Comparison of ENCODE assay signal across 8 mouse cellular contexts in the genomic region with DNA sequence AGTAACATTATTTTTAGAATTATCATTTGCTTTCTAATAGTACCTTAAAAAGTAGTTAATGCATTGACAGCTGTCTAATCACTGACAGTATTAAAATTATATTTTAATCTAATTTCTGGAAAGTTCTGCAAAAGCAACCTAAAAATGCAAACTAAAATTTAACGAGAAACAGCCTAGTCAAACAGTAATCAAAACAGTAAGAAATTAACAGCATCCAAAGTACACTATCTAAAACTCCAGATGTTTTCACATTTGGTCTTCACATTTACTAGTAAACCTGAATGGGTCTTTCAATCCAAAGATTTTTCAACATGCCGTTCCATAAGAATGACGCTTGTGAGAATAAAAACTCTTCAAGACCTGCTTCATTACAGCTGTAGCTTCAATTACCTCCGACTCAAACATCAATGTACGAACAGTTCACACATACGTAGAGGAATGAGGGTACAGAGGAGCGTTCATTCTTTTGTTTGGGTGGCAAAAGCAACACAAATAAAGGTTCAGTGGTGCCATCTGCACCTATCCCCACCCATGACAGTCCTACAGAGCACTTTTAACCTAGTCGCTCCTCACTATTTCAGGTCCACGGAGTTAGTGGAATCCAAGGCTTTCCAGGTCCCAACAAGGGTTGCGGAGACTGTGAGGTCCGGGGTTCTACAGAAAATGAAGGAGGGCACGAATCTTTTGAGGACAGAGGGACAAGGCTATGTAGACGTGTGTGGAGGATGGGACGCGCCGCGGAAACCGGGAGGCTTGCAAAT. TPM values are rescaled to one million over a fixed set of nuclear protein-coding genes. Genes with fewer than 3 reads are reported as not detected.
A peak's percentile ranks its signal among the peaks of the same experiment; 100 is the strongest.
DNase-seq lines count a peak whose midpoint lies in the region; ATAC-seq and TF ChIP-seq lines count a peak whose summit lies in the region.

No protein-coding gene starts in this region.

- H3K4me1 ChIP-seq in cerebellum, adult 2 months (ENCODE audit: control insufficient read depth, insufficient read depth, low read length) = peaks cover 3% of the 10 kb centered on the region; the same call in 1 of the 2 replicates
- H3K4me1 ChIP-seq in hindbrain, postnatal 0 days (ENCODE audit: insufficient read depth, low read length) = no peaks in the 10 kb centered on the region
- H3K4me1 ChIP-seq in midbrain, embryonic 14.5 days (ENCODE audit: control insufficient read depth, insufficient read depth, low read length) = peaks cover 16% of the 10 kb centered on the region

- H3K9me3 ChIP-seq in hindbrain, postnatal 0 days (ENCODE audit: low read length) = no peaks in the 10 kb centered on the region
- no peaks in the 10 kb centered on the region for H3K9me3 ChIP-seq in midbrain, embryonic 14.5 days (ENCODE audit: control insufficient read depth, low read length)

- no peak for DNase-seq in cerebellum, adult 2 months
- no peak for DNase-seq in cerebellum, adult 11-12 months
- DNase-seq in right cerebral cortex, postnatal 25 days = peak; percentile 11
- DNase-seq in right cerebral cortex, postnatal 10 days (ENCODE audit: low spot score in 2 of 2) = no peak
- DNase-seq in hindbrain, postnatal 0 days (ENCODE audit: low spot score) = peak; percentile 9
- no peak for DNase-seq in midbrain, embryonic 14.5 days
- no peak for DNase-seq in gastrocnemius, postnatal 25 days
- no peak for DNase-seq in thymus, postnatal 4 days

- H3K9ac ChIP-seq in hindbrain, postnatal 0 days (replicated peaks; ENCODE audit: low read length) = peak overlapping the region; percentile 88
- H3K9ac ChIP-seq in midbrain, embryonic 14.5 days (replicated peaks; ENCODE audit: low read length) = peak overlapping the region; percentile 83

- WGBS in cerebellum, adult 2 months = 6% methylated on average over 18 of the region's 18 CpGs
- WGBS in hindbrain, postnatal 0 days = 4% methylated on average over 18 of the region's 18 CpGs
- WGBS in midbrain, embryonic 14.5 days = 8% methylated on average over 18 of the region's 18 CpGs

- no peak for TF ChIP-seq CTCF in cerebellum, adult 2 months (IDR thresholded peaks at IDR 0.05; ENCODE audit: borderline replicate concordance, insufficient read depth, low read depth, low read length)
- no peak for TF ChIP-seq CTCF in hindbrain, postnatal 0 days (IDR thresholded peaks at IDR 0.05; ENCODE audit: low read depth)

- peak overlapping the region; percentile 79 for H3K4me3 ChIP-seq in cerebellum, adult 2 months (replicated peaks; ENCODE audit: insufficient read depth, low read depth, low read length)
- peak overlapping the region; percentile 76 for H3K4me3 ChIP-seq in hindbrain, postnatal 0 days (ENCODE audit: low read length)
- peak overlapping the region; percentile 87 for H3K4me3 ChIP-seq in midbrain, embryonic 14.5 days (replicated peaks; ENCODE audit: low read depth, low read length)

- no peak overlapping the region for H3K27ac ChIP-seq in cerebellum, adult 2 months (ENCODE audit: insufficient read depth, low read length)
- peak overlapping the region; percentile 91 for H3K27ac ChIP-seq in hindbrain, postnatal 0 days
- H3K27ac ChIP-seq in midbrain, embryonic 14.5 days (replicated peaks; ENCODE audit: low read depth, low read length) = peak overlapping the region; percentile 90

- no peaks in the 10 kb centered on the region for H3K36me3 ChIP-seq in hindbrain, postnatal 0 days (ENCODE audit: insufficient read depth, low read length)
- no peaks in the 10 kb centered on the region; the same call in 1 of the 2 replicates for H3K36me3 ChIP-seq in midbrain, embryonic 14.5 days (ENCODE audit: control insufficient read depth, insufficient read depth, low read length)

- no peaks in the 10 kb centered on the region for H3K27me3 ChIP-seq in cerebellum, adult 2 months (ENCODE audit: control insufficient read depth, insufficient read depth, low read length)
- no peaks in the 10 kb centered on the region for H3K27me3 ChIP-seq in hindbrain, postnatal 0 days (ENCODE audit: insufficient read depth, low read length)
- H3K27me3 ChIP-seq in midbrain, embryonic 14.5 days (ENCODE audit: control insufficient read depth, insufficient read depth, low read length) = no peaks in the 10 kb centered on the region

- peak overlapping the region; percentile 94 for H3K4me2 ChIP-seq in hindbrain, postnatal 0 days (ENCODE audit: low read depth, low read length)
- peak overlapping the region; percentile 87 for H3K4me2 ChIP-seq in midbrain, embryonic 14.5 days (ENCODE audit: low read length)

- peak; percentile 0; the same call in 1 of the 2 replicates for ATAC-seq in hindbrain, postnatal 0 days
- no peak for ATAC-seq in midbrain, embryonic 14.5 days (ENCODE audit: low FRiP score, low TSS enrichment)

- no peak for TF ChIP-seq POLR2A in cerebellum, adult 2 months (IDR thresholded peaks at IDR 0.05; ENCODE audit: borderline replicate concordance, insufficient read depth, low read length)

RNA-seq across cellular contexts. Expression of gene Ankib1, which starts 0.9 kb away (rescaled TPM):
- 19.2 and 19.8 TPM in 2 replicates for polyA plus RNA-seq in cerebellum, adult 2 months (2012; rRNA removed)
- total RNA-seq in hindbrain, postnatal 0 days (2014; rRNA removed) = 43.0 and 53.0 TPM in 2 replicates
- 15.1 and 16.3 TPM in 2 replicates for polyA plus RNA-seq in hindbrain, postnatal 0 days (2015; fragmentation: Nextera tagmentation; extraction: Ambion mirVana)
- 19.5 and 25.6 TPM in 2 replicates for polyA plus RNA-seq in midbrain, embryonic 14.5 days (2014; fragmentation: Nextera tagmentation; extraction: Ambion mirVana)
- 10 to 100 TPM; 14.5 to 17.3 TPM for total RNA-seq in gastrocnemius, postnatal 25 days (2021)

RNA-seq across cellular contexts. Expression of gene Krit1, which starts 1.1 kb away (rescaled TPM):
- polyA plus RNA-seq in cerebellum, adult 2 months (2012; rRNA removed) = 40.5 and 41.6 TPM in 2 replicates
- 23.7 and 33.0 TPM in 2 replicates for total RNA-seq in hindbrain, postnatal 0 days (2014; rRNA removed)
- 32.8 and 34.5 TPM in 2 replicates for polyA plus RNA-seq in hindbrain, postnatal 0 days (2015; fragmentation: Nextera tagmentation; extraction: Ambion mirVana)
- polyA plus RNA-seq in midbrain, embryonic 14.5 days (2014; fragmentation: Nextera tagmentation; extraction: Ambion mirVana) = 56.9 and 68.8 TPM in 2 replicates
- total RNA-seq in gastrocnemius, postnatal 25 days (2021) = 10 to 100 TPM; 14.5 to 15.3 TPM

RNA-seq across cellular contexts. Expression of gene Lrrd1, which starts 43.1 kb away (rescaled TPM):
- polyA plus RNA-seq in cerebellum, adult 2 months (2012; rRNA removed) = 0.10 and 0.14 TPM in 2 replicates
- not detected in 2 replicates for total RNA-seq in hindbrain, postnatal 0 days (2014; rRNA removed)
- 0.09 TPM in 1 of 2 replicates, not detected in the other for polyA plus RNA-seq in hindbrain, postnatal 0 days (2015; fragmentation: Nextera tagmentation; extraction: Ambion mirVana)
- 0.12 and 0.18 TPM in 2 replicates for polyA plus RNA-seq in midbrain, embryonic 14.5 days (2014; fragmentation: Nextera tagmentation; extraction: Ambion mirVana)
- under 1 TPM in 1 of 2 experiments, not detected in 1; 0.08 TPM for total RNA-seq in gastrocnemius, postnatal 25 days (2021)

Comparison
In these comparisons a context has a peak if more than half of its experiments do, and no peak if none do; other contexts are left out.
1. DNase-seq: peak in right cerebral cortex, postnatal 25 days (single experiment) and hindbrain, postnatal 0 days (single experiment); none in cerebellum, adult 2 months (0 of 2), cerebellum, adult 11-12 months (single experiment), right cerebral cortex, postnatal 10 days (0 of 2), midbrain, embryonic 14.5 days (single experiment), gastrocnemius, postnatal 25 days (single experiment) and thymus, postnatal 4 days (single experiment).
2. Peak in every context shown above with its lines, with median percentiles within 50 percentile points of each other: H3K4me3 ChIP-seq.